Mouse (Mus musculus): ENCODE measurements around the gene Pfn1. TPM values are rescaled to one million over a fixed set of nuclear protein-coding genes. Genes with fewer than 3 reads are reported as not detected.

Gene Pfn1
- 100 to 1,000 TPM; 270 to 280 TPM for total RNA-seq (2021)
- polyA plus RNA-seq (2012; rRNA removed): 439 and 479 TPM in 2 replicates
- long read RNA-seq, transcript Pfn1-201 (3 exons, 861 nt): major isoform, 188 of 198 reads
- long read RNA-seq, partial matches to known transcripts: 1 of 198 reads
- long read RNA-seq, other reads (novel, unspliced or antisense): 9 of 198 reads

DNA sequence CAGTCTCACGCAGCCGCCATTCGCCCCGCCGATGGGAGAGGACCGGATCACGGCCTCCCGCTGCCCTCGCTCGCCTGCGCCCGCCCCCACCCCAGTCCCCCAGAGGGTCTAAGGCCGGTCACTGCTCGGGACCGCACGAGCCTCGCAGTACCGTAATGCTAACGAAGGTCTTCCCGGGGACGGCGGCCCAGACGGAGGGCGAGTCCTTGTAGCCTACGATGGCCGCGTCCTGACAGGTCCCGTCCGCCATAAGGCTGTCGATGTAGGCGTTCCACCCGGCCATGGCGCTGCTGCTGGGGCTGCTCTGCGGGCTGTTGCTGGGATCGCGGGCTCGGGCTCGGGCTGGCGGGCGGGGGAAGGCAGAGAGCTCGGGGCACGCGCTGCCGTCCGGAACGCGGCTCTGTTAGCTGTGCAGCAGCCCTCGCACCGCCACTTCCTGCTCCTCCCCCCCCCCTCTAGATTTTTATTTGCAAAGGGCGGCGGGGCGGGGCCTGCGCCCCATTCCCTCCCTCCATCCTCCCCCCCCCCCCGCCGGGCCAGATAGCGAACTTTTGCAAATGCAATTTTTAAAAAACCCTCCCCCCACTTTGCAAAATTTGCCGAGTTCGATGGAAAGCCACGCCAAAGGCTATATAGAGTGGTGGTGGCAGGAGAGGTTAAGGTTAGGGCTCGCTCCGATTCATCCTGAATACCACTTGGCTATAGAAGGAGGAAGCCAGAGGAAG lies at the start of gene Pfn1:
TSS of gene Pfn1 (minus strand) at position 447 of the 725 bp plus-strand sequence.
- DNase-seq: peak; percentile 82 to 85
- intact Hi-C loops (cut with DNase I): loop anchor here (2.0 kb wide), 1 partner anchor 14 kb away; the partner anchor contains the start of gene Spag7
- peak within 1 kb of the TSS; percentile 99 for H3K27ac ChIP-seq
- peaks cover 22% of the 10 kb centered on the region for H3K36me3 ChIP-seq (ENCODE audit: control insufficient read depth, insufficient read depth, low read length)
- WGBS: under 1% methylated on average over 56 of the region's 61 CpGs
- H3K4me3 ChIP-seq: peak within 1 kb of the TSS; percentile 100
- peak within 1 kb of the TSS; percentile 98 for H3K9ac ChIP-seq (ENCODE audit: low read depth, low read length)
- H3K27me3 ChIP-seq (ENCODE audit: control insufficient read depth, insufficient read depth, low read length): no peaks in the 10 kb centered on the region
- peaks cover 4% of the 10 kb centered on the region for H3K79me2 ChIP-seq (replicated peaks; ENCODE audit: control insufficient read depth, insufficient read depth, low read length)
- TF ChIP-seq EP300 (IDR thresholded peaks at IDR 0.05; ENCODE audit: insufficient read depth, low read depth, low read length): no peak
- no peak for TF ChIP-seq CTCF (IDR thresholded peaks at IDR 0.05)
- TF ChIP-seq POLR2A (IDR thresholded peaks at IDR 0.05; ENCODE audit: insufficient read depth, low read depth, low read length): peak; percentile 86
- peaks cover 3% of the 10 kb centered on the region; the same call in 1 of the 2 replicates for H3K4me1 ChIP-seq (ENCODE audit: control insufficient read depth, insufficient read depth, low read length)

DNA sequence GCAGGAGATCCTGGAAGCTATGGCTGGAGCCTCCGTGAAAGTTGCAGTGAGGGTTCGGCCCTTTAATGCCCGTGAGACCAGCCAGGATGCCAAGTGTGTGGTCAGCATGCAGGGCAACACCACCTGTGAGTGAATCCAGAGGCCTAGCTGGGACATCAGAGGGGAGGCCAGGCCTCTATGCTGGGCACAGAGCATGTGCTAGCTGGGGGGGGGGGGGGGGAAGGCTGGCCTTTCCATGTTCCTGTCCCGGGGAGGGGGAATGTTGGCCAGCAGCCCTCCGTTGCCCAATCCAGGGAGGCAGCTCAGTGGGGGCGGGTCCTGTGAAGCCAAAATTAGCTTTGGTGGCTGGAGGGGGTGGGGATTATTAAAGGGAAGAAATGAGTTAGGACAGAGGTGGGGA lies 48.3 kb upstream of the Pfn1 start:
- Histone ChIP-seq H3K79me2 (replicated peaks; ENCODE audit: control insufficient read depth, insufficient read depth, low read length) (peaks cover 2% of the 10 kb centered on the region; the same call in 1 of the 2 replicates), H3K9ac (ENCODE audit: low read depth, low read length) (peak overlapping the region; percentile 76), H3K27ac (peak overlapping the region; percentile 100), H3K4me3 (peak overlapping the region; percentile 37), H3K36me3 (ENCODE audit: control insufficient read depth, insufficient read depth, low read length) (peaks cover 5% of the 10 kb centered on the region; the same call in 1 of the 2 replicates), H3K4me1 (ENCODE audit: control insufficient read depth, insufficient read depth, low read length) (peaks cover 6% of the 10 kb centered on the region), H3K27me3 (ENCODE audit: control insufficient read depth, insufficient read depth, low read length) (no peaks in the 10 kb centered on the region)
- peak; percentile 73; the same call in 1 of the 2 replicates for TF ChIP-seq EP300 (IDR thresholded peaks at IDR 0.05; ENCODE audit: insufficient read depth, low read depth, low read length)
- TF ChIP-seq CTCF (IDR thresholded peaks at IDR 0.05): no peak
- TF ChIP-seq POLR2A (IDR thresholded peaks at IDR 0.05; ENCODE audit: insufficient read depth, low read depth, low read length): peak; percentile 69; the same call in 1 of the 2 replicates
- DNase-seq: peak; percentile 80 to 84
- 11% methylated on average over 6 of the region's 6 CpGs for WGBS
- intact Hi-C loops (cut with DNase I): no loop called here

DNA sequence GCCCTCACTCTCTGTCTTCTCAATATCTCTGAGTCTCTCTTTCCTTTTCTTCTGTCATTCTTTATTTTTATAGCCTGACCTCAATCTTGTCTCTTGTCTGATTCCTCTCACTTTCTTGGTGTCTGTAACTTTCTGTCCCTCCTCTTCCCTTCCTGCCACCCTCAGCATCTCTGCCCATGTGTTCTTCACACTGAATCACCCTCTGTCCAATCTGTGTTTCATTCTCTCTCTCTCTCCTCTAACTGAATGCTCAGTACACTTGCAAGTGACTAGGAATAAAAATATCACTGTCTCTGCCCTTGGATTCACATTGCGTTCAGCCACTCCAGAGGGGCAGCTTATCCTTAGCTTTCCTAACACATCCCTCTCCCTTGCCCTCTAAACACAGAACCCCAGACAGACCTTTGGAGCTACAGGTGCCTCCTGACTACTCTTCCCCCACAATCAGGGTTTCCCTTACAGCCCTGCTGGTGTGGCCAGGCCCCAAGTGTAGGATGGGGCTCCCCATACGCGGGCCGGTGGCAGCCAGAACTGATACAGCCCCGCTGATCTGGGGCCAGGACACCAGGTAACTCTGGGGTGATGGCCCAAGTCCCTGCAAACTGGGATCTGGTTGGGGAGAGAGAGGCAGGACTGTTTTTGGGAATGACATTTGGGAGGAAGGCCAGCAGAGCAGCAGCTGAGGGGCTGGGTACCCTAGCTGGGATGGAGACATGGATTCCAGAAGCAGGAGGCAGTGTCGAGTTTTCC lies 47.7 kb upstream of the Pfn1 start:
- TF ChIP-seq POLR2A (IDR thresholded peaks at IDR 0.05; ENCODE audit: insufficient read depth, low read depth, low read length) (0 out of 2 replicates have a peak, but pooled peaks have one; percentile 15), CTCF (IDR thresholded peaks at IDR 0.05) (no peak), EP300 (IDR thresholded peaks at IDR 0.05; ENCODE audit: insufficient read depth, low read depth, low read length) (no peak)
- intact Hi-C loops (cut with DNase I): loop anchor here (2.0 kb wide), 1 partner anchor 55 kb away; the partner anchor contains the start of genes Rnf167 and Slc25a11
- Histone ChIP-seq H3K27ac (peak overlapping the region; percentile 100), H3K79me2 (replicated peaks; ENCODE audit: control insufficient read depth, insufficient read depth, low read length) (peaks cover 2% of the 10 kb centered on the region; the same call in 1 of the 2 replicates), H3K9ac (ENCODE audit: low read depth, low read length) (peak overlapping the region; percentile 91), H3K4me1 (ENCODE audit: control insufficient read depth, insufficient read depth, low read length) (peaks cover 6% of the 10 kb centered on the region), H3K4me3 (peak overlapping the region; percentile 92), H3K27me3 (ENCODE audit: control insufficient read depth, insufficient read depth, low read length) (no peaks in the 10 kb centered on the region), H3K36me3 (ENCODE audit: control insufficient read depth, insufficient read depth, low read length) (peaks cover 5% of the 10 kb centered on the region; the same call in 1 of the 2 replicates)
- WGBS: 49% methylated on average over 6 of the region's 6 CpGs
- peak; percentile 45 to 47 for DNase-seq

- H3K79me2 ChIP-seq (replicated peaks; ENCODE audit: control insufficient read depth, insufficient read depth, low read length): peaks cover 2% of the 10 kb centered on the region; the same call in 1 of the 2 replicates
- H3K36me3 ChIP-seq (ENCODE audit: control insufficient read depth, insufficient read depth, low read length): peaks cover 5% of the 10 kb centered on the region; the same call in 1 of the 2 replicates
- H3K9ac ChIP-seq (ENCODE audit: low read depth, low read length): peak overlapping the region; percentile 91
- no peaks in the 10 kb centered on the region for H3K27me3 ChIP-seq (ENCODE audit: control insufficient read depth, insufficient read depth, low read length)
- H3K4me1 ChIP-seq (ENCODE audit: control insufficient read depth, insufficient read depth, low read length): peaks cover 6% of the 10 kb centered on the region
- peak overlapping the region; percentile 100 for H3K27ac ChIP-seq
- TF ChIP-seq POLR2A (IDR thresholded peaks at IDR 0.05; ENCODE audit: insufficient read depth, low read depth, low read length): no peak
- peak overlapping the region; percentile 92 for H3K4me3 ChIP-seq
- DNase-seq: peak in 1 of 2 experiments; percentile 31
- intact Hi-C loops (cut with DNase I): loop anchor here (2.0 kb wide), 1 partner anchor 55 kb away; the partner anchor contains the start of genes Rnf167 and Slc25a11
- WGBS: 4% methylated on average over 10 of the region's 10 CpGs
Observed at GRCm38 (mm10) chr11:70701221-70701955, 46.9 kb upstream of the Pfn1 start.

DNA sequence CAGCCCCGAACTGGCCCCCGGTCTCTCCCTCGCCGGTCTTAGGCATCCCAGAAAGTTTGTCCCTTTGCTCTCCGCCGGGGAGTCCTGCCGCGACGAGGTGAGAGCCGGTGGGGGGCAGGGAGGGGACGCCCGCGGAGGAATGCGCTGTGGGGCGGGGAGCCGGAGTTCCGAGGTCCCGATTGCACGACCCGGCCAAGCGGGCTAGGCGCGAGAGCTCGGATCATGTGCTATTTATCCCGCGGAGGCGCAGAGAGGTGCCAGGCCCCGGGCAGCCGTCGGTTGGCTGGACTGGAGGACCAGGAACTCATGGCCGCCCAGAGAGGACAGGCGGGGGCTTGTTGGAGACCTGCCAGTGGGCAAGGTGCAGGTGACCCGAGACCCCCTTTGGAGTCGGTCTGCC lies 46.2 kb upstream of the Pfn1 start:
- intact Hi-C loops (cut with DNase I): loop anchor here (1.0 to 2.0 kb wide), 3 partner anchors 12 to 54 kb away; partner anchors contain the start of genes Camta2, Rnf167, Slc25a11 and Spag7
- H3K27ac ChIP-seq: peak overlapping the region; percentile 100
- peaks cover 6% of the 10 kb centered on the region for H3K4me1 ChIP-seq (ENCODE audit: control insufficient read depth, insufficient read depth, low read length)
- H3K4me3 ChIP-seq: peak overlapping the region; percentile 92
- peak overlapping the region; percentile 91 for H3K9ac ChIP-seq (ENCODE audit: low read depth, low read length)
- H3K79me2 ChIP-seq (replicated peaks; ENCODE audit: control insufficient read depth, insufficient read depth, low read length): peaks cover 2% of the 10 kb centered on the region; the same call in 1 of the 2 replicates
- under 1% methylated on average over 34 of the region's 34 CpGs for WGBS
- peak; percentile 86 to 89 for DNase-seq
- H3K27me3 ChIP-seq (ENCODE audit: control insufficient read depth, insufficient read depth, low read length): no peaks in the 10 kb centered on the region
- H3K36me3 ChIP-seq (ENCODE audit: control insufficient read depth, insufficient read depth, low read length): peaks cover 5% of the 10 kb centered on the region; the same call in 1 of the 2 replicates
- TF ChIP-seq EP300 (IDR thresholded peaks at IDR 0.05; ENCODE audit: insufficient read depth, low read depth, low read length) (no peak), CTCF (IDR thresholded peaks at IDR 0.05) (no peak), POLR2A (IDR thresholded peaks at IDR 0.05; ENCODE audit: insufficient read depth, low read depth, low read length) (peak; percentile 59; the same call in 1 of the 2 replicates)
